Mouse (Mus musculus): ENCODE data around the gene Pde8b. TPM values are rescaled to one million over a fixed set of nuclear protein-coding genes. Genes with fewer than 3 reads are reported as not detected.

Gene Pde8b
- polyA plus RNA-seq (2012; rRNA removed) = 7.1 and 7.4 TPM in 2 replicates

DNA sequence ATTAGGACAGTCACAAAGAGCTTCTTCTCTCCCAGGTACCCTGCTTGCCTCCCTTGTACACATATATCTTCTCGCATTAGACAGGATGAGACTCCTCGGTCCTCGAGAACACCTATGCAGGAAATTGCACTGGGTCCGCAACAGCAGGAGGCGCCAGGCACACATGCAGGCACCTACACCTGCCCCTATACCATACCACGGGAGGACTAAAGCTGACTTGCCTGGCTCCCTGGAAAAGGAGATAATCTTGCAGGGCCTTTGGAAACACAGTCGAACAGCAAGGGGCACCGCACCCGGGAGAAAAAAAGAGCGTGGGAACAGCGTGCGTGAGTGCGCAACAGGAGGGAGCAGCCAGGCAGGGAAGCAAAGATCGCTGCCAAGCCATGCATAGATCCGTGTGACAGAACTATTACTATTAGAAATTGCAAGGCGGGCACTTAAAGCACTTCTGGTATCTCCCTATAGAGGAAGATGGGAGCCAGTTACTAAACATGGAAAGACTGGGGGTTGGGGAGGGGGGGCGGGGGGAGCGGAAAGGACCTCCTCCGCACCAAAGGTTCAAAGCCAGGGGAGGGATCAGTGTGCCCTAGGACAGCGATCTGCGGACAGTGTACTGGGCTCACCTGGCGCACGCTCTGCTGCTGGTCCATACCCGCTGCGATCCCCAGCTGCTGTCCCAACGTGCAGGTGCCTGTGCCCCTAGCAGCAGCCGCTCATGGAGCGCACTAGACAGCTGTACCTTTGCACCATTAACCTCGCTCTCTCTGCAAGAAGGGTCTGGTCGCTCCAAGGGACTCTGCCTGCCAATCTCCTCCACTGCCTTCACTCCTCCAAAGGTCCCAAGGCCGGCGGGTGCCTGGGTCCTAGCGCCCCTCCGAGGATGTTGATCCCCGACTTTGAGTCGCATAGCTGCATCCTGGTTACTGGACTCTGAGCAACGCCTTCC lies at the start of gene Pde8b:
TSS of gene Pde8b (minus strand) at position 826 of the 946 bp plus-strand sequence.

DNA sequence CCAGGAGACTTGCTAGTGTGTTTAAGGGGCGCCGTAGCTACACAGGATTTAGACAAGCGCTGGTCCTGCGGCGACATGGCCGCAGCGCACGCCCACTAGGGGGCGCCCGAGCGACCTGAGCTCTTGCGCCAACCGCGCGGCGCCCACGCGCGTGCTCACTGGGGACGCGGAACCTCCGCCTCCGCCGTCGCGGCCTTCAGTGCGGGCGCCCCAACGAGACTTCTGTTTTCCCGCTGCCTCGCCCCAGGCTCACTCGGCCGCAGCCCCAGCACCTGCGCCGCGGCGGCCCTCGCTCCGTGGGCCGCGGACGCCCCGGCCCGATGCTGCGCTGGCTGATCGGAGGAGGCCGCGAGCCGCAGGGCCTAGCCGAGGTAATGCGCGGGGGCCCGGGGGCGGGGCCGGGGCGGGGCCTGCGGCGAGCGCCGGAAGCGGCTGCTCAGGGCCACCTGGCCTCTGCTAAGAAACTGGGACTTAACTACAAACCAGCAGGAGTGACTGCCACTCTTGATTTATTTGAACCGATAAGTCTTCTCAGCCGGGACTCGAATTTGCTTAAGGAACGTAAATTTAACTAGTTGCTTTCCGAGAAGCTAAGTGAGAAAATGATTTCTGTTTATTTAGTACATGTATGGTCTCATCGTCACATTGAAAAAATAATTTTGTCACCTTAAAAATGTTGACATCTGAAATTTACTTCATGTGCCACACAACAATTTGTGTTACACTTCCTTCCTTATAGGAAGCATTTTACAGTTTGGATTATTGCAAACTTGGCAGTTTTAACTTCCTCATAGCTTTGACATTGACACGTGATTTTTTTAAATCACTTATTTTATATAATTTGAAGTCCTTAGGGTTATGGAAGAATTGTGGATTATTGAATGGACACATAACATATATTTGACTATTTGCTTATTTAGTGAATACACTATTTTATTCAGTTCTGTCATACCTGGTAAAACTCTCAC lies 273.6 kb downstream of the Pde8b start, which contains the start of gene Wdr41:
TSS of gene Wdr41 (plus strand) at position 126 of the 968 bp plus-strand sequence.

Other genes with a start within 250 kb of the Pde8b start
- 23.0 and 25.8 TPM in 2 replicates for gene Zbed3, start 73.3 kb upstream of the Pde8b start, polyA plus RNA-seq (2012; rRNA removed)
- 19.6 and 21.0 TPM in 2 replicates for gene Aggf1, start 125.0 kb upstream of the Pde8b start, polyA plus RNA-seq (2012; rRNA removed)
- gene Crhbp, start 194.6 kb upstream of the Pde8b start, polyA plus RNA-seq (2012; rRNA removed) = 0.06 TPM in 1 of 2 replicates, not detected in the other
- gene S100z, start 228.4 kb upstream of the Pde8b start, polyA plus RNA-seq (2012; rRNA removed) = 0.64 TPM in 1 of 2 replicates, not detected in the other

All from colon, adult 2 months (tissue).